Mouse (Mus musculus) heart, postnatal 14 days (tissue): ENCODE data around the gene Slc25a51. TPM values are rescaled to one million over a fixed set of nuclear protein-coding genes. Genes with fewer than 3 reads are reported as not detected.

Source experiments
- DNase-seq, 2 experiments: peaks; one replicate each; pipeline ENCODE4 v3.0.0; 2021 to 2022
- intact Hi-C: fragments of 180-260 bp; cut with DNase I; formaldehyde crosslinking; loops from one replicate; pipeline ENCODE4 v1.15.1; 2025
- long read RNA-seq, 2 experiments: library from polyadenylated mRNA; stranded (forward); transcript quantifications; one replicate each; pipeline ENCODE4 v2.0.0; 2021
- total RNA-seq, 2 experiments: library from RNA; stranded (reverse); gene quantifications; 2 replicates each; pipeline ENCODE4 v1.2.3; 2021

Gene Slc25a51
- 100 to 1,000 TPM; 130 to 147 TPM for total RNA-seq
- long read RNA-seq, experiment 1, full-length matches to known transcripts, result 99 of 107 reads
- long read RNA-seq, experiment 1, partial matches to known transcripts, result 1 of 107 reads
- long read RNA-seq, experiment 1, other reads (novel, unspliced or antisense), result 7 of 107 reads
- long read RNA-seq, experiment 2, full-length matches to known transcripts, result 83 of 88 reads
- long read RNA-seq, experiment 2, partial matches to known transcripts, result 0 of 88 reads
- long read RNA-seq, experiment 2, other reads (novel, unspliced or antisense), result 5 of 88 reads

DNA sequence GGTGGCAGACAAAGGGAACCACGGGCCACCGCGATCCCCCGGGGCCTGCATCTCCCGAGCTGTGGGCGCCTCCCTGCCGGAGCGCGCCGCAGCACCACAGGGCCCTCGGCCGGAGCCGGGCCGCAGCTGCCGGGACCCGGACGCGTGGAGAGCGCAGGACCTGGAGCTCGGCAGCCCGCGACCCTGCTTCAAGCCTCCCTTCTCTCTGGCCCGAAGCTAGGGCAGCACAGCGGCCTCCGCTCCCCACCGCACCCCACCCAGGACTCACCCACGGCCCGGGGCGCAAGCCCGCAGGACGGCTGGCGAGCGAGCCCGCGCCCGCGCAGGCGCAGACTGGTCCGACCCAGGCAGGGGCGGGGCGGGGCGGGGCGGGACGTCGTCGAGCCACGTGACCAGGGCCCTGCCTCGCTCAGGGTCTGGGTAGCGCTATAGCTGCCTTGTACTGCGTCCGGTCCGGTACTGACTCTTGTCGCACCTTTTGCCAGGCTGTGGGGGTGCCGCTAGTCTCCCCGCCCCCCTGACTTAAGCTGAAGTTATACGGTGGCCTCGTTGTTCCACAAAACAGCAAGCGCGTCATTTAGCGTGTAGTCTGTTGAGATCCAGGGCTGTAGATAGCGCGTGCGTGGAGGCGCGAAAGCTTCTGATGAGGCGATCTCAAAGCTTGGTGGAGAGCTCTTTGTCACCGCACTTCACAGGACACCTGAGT, at the start of gene Slc25a51:
TSS of gene Slc25a51 (minus strand) at position 340 of the 706 bp plus-strand sequence.
- intact Hi-C loops, result loop anchor here (5.0 to 10.0 kb wide), 2 partner anchors 66 to 394 kb away; partner anchors contain the start of genes Dcaf10, Exosc3, Polr1e and Zbtb5
- peak; percentile 87 to 90 for DNase-seq

DNA sequence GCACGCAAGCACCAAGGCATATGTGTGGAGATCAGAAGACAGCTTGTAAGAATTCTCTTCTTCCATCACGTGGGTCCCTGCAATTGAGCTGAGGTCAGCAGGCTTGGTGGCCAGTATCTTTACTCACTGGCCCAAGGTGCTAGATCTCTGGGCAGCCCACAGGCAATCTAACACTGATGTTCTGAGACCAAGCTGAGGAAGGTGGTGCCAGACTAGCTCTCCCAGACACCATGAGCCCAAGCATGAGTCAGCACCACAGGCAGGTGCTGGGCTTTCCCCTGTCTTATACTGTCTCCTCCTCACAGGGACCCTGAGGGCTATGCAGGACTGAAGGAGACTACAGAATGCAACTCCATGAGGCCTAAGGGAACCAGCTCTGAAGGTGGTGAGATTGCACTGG, 49.0 kb upstream of the Slc25a51 start:
- DNase-seq, result no peak
- intact Hi-C loops, result loop anchor here (5.0 kb wide), 1 partner anchor 70 kb away; no protein-coding TSS in a partner anchor

GRCm38 (mm10) chr4:45455001-45455400, 46.4 kb upstream of the Slc25a51 start:
- intact Hi-C loops, result loop anchor here (5.0 kb wide), 1 partner anchor 72 kb away; no protein-coding TSS in a partner anchor
- no peak for DNase-seq

GRCm38 (mm10) chr4:45453271-45453851, 44.8 kb upstream of the Slc25a51 start:
- no peak for DNase-seq
- intact Hi-C loops, result loop anchor here (2.0 kb wide), 1 partner anchor 17 kb away; no protein-coding TSS in a partner anchor

DNA sequence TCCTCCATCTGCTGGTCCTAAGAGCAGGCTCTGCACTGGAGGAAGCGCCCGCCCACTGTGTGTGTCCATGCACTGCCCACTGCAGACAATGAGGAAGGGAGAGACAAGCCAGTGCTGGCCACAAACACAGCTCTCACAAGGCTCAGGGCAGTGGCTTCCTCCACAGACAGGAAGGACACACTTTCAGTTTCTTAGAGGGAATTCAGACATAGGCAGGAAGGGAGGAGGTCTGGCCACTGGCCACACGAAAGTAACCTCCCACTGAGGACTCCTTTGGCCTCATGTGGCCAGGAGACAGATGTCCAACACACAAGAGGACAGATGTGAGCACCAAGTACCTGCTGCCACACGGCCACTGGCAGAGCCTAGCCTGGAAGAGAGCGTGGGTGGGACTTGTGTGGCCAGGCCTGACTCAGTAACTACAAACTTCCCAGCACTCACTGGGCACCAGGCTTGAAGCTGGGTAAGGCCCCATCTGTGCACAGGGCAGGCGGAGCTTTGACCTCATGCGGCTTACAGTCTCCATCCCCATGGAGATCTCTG, 44.1 kb upstream of the Slc25a51 start:
- DNase-seq, result peak; percentile 48 to 53
- intact Hi-C loops, result loop anchor here (2.0 kb wide), 1 partner anchor 16 kb away; no protein-coding TSS in a partner anchor

GRCm38 (mm10) chr4:45449012-45449411, 40.4 kb upstream of the Slc25a51 start:
- DNase-seq, result no peak
- intact Hi-C loops, result no loop called here

DNA sequence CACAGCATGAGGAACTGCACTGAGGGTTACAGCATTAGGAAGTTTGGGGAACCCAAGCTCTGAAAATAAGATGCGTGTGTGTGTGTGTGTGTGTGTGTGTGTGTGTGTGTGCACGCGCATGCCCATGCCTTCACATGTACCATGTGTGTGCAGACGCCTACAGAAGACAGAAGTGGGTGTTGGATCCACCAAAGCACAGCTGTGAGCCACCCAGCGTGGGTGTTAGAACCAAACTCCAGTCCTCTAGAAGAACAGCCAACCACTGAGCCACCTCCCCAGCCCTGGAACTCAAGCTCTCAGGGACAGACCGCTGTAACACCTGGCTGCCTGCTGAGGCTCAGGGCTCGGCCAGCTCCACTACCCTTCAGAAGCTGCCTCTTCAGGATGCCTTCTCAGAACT, 39.9 kb upstream of the Slc25a51 start:
- intact Hi-C loops, result no loop called here

GRCm38 (mm10) chr4:45447196-45447595, 38.6 kb upstream of the Slc25a51 start:
- DNase-seq, result no peak
- intact Hi-C loops, result no loop called here

More for the DNA sequence above, 39.9 kb upstream of the Slc25a51 start:
- no peak for DNase-seq

DNA sequence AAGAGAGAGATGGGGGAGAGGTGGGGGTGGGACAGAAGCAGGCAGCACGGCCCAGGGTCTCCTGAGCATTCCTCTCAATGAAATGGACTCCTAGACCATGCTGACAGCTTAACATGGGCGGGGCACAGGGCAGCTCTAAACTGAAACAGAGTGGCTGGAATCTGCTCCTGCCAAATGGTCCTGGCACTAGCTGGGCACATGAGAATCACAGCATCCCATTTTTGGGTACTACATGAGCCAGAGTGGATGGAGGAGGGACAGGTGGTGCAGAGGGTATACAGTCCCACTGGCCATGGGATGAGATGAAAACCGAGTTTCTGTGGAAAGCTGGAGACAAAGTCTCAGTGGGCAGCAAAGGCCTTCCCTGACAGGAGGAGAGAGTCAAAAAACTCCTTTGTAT, 36.7 kb upstream of the Slc25a51 start:
- DNase-seq, result no peak
- intact Hi-C loops, result no loop called here

GRCm38 (mm10) chr4:45444813-45445212, 36.2 kb upstream of the Slc25a51 start:
- intact Hi-C loops, result no loop called here

GRCm38 (mm10) chr4:45443652-45444051, 35.1 kb upstream of the Slc25a51 start:
- intact Hi-C loops, result no loop called here
- no peak for DNase-seq

More at GRCm38 (mm10) chr4:45444813-45445212, 36.2 kb upstream of the Slc25a51 start:
- DNase-seq, result no peak

DNA sequence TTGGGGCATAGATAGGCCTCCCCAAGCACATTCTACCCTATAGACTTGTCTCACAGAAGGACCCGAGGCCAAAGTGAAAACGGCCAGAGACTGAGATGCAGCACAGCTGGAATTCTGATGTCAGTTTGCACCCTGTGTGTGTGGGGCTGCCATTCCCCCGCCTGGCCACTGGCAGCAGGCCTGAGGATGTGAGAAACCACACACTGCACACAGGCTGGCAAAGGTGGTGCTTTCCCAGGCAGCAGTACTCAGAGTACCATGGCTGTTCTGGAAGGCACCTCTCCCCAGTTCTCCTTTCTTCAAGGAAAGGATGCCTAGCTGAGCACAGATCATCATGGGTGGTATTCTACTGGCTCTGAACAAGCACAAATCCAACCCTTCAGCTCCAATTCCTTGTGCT, 33.7 kb upstream of the Slc25a51 start:
- DNase-seq, result no peak
- intact Hi-C loops, result no loop called here

DNA sequence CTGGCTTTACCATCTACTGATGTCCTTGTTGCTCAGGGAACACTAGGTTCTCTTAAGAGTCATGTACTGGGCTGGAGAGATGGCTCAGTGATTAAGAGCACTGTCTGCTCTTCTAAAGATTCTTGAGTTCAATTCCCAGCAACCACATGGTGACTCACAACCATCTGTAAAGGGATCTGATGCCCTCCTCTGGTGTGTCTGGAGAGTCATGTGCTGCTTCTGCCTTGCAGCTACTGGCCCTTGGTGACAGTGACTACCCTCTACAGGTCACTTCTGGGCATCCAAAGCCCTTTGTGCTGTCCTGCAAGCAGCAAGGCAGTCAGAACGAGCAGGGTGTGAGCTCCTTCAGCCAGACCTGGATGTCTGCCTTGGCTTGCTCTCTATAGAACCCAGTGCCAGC, 33.2 kb upstream of the Slc25a51 start:
- intact Hi-C loops, result no loop called here
- no peak for DNase-seq

GRCm38 (mm10) chr4:45439281-45439680, 30.7 kb upstream of the Slc25a51 start:
- intact Hi-C loops, result loop anchor here (5.0 kb wide), 1 partner anchor 88 kb away; no protein-coding TSS in a partner anchor
- no peak for DNase-seq

GRCm38 (mm10) chr4:45437010-45437409, 28.4 kb upstream of the Slc25a51 start:
- no peak for DNase-seq
- intact Hi-C loops, result loop anchor here (2.0 to 5.0 kb wide), 2 partner anchors 16 to 90 kb away; no protein-coding TSS in a partner anchor

DNA sequence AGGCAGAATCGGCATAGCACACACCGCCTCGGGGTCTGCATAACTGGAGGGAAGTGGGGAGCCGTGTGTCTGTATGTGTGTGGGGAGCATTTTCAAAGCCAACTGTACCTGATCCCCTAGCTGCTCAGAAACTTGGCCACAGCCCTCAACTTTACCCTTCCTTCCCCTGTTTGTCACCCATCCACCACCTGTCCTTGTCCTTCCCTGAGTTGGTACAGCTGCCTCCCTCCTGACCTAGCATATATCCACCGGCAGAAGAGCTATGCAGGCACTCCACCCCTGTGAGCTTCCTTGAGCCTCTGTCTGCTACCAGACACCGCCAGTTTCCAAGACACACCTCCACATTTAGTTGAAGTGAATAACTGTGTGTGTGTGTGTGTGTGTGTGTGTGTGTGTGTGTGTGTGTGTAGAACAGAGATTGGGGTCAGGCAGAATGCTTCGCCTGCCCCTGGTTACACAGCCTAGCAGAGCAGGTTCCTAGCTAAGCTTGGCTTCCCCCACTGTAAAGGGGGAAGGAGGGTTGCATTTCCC, 27.9 kb upstream of the Slc25a51 start:
- intact Hi-C loops, result loop anchor here (2.0 to 5.0 kb wide), 2 partner anchors 16 to 91 kb away; no protein-coding TSS in a partner anchor
- DNase-seq, result no peak

GRCm38 (mm10) chr4:45435899-45436298, 27.3 kb upstream of the Slc25a51 start:
- peak; percentile 45 to 58 for DNase-seq
- intact Hi-C loops, result loop anchor here (2.0 to 5.0 kb wide), 2 partner anchors 17 to 91 kb away; no protein-coding TSS in a partner anchor

- intact Hi-C loops, result loop anchor here (5.0 kb wide), 1 partner anchor 93 kb away; no protein-coding TSS in a partner anchor
- DNase-seq, result no peak
These were observed 26.1 kb upstream of the Slc25a51 start for GRCm38 (mm10) chr4:45434681-45435080.

- peak in 1 of 2 experiments; percentile 43 for DNase-seq
- intact Hi-C loops, result no loop called here
These were observed 25.5 kb upstream of the Slc25a51 start for GRCm38 (mm10) chr4:45434071-45434470.

- no peak for DNase-seq
- intact Hi-C loops, result no loop called here
These were observed 23.2 kb upstream of the Slc25a51 start for GRCm38 (mm10) chr4:45431806-45432205.
